Mouse (Mus musculus): Measurements from ENCODE around the gene Ccdc34.

Gene Ccdc34

DNA sequence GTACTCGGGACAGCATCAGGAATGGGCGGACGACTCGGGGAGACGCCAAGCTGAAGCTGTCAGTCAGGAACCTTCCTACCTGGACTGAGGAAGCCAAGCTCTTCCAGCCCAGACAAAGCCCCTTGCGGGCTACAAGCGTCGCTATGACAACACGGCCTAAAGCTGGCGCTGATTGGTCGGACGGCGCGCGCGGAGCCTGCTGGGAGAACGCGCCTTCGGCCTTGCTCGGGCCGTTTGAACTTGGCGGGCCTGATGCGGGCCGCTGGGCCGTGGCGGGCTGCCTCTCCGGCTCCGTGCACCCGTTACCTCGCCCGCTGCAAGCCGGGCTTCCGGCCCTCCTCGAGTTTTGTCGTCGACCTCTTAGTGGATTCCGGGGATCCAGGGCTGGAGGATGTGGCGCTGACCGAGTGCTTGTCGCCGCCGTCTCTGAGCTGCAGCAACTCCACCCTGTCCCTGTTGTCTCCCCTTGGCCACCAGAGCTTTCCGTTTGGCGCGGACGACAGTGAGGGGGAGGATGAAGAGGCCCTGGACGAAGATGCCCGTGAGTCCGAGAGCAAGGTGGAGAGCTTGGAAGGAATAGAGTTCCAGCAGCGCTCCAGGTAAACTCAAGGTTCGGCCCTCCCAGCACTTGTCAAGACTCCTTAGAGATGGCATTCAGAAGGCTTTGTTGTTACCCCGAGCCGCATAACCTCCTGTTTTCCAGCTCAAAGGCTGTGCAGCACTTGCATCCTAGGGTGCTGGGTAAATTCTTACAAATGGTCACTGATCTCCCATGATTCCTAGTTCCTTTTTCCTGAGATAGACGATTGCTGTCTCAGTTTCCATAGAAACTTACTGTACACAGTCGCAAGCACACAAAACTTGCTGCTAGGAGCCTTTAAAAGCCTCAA, at the start of gene Ccdc34:
TSS of gene Ccdc34 (plus strand) at position 202 of the 890 bp plus-strand sequence.
- peak; percentile 96 for DNase-seq (ENCODE audit: low read depth, low spot score)

DNA sequence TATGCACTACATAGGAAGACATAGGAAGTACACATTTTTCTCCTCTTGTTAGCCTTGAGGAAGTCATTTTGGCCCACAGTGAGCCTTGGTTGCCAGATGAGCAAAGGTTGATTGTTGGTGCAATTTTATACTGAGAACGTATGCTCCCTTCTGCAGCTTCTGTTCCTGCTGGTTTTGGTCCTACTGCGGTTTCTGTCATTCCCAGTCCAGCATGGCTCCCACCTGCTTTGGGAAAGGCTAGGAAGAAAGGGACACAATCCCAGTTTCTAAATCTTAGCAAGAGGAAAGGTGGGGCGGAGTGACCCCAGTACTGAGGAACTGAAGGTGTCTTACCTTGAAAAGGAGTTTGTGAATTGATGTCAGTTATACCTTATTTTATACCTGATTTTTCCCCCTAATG, 48.2 kb upstream of the Ccdc34 start:
- DNase-seq (ENCODE audit: low read depth, low spot score) = no peak

DNA sequence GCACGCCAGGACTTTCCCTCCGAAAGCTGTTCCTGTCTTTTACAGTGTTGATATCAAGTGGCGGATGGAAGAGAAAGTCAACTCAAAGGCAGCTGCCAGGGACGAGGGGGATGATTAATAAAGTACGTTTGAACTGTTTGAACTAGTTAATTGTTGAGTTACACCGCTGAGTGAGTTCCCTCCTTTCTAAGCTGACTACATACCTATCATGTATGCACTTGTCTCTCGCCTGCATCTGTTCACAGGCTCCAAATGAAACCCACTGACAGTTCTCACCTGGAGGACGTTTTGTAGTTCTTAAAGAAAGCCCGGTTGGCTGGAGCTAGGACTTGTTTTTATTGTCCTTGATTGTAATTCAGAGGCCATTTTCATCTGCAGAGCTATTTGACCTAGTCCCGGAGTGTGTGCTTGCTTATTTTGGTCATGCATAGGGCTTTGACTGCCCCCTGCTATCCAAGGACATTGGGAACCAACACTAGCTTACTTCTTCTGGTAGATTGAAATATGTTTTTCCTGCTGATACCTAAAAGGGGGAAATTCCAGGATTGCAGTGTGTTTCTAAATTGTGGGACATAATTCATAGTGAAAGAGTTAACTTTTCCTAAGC, 47.6 kb upstream of the Ccdc34 start:
- no peak for DNase-seq (ENCODE audit: low read depth, low spot score)

DNA sequence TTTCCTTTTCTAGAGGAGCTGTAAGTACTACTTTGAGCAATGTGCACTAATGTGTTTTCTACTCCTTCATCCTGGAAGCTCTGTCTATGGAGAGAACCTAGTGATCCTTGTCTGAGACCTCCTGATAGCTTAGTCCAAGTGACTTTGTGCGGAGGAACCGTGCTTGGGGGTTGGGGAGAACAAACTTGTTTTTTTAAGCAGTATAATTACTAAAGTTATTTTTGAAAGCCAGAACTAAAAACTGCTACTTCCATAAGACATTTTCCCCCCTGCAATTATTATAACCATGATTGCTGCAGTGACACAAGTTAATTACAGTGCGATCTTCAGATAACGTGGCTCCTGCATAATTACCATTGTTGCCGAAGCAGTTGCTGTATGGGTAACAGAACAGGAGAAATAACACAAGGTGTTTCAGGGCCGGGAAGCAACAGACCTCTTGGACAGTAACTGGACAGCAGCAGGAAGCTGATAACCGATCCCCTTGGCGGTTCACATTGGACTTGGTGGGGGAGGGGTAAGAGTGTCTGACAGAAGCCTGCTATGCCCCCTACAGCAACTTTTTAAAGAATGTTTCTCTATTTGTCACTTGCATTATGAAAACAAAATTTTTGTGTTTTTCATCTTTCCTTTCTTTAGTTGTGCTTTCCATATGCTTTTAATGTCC, 46.7 kb upstream of the Ccdc34 start:
- DNase-seq (ENCODE audit: low read depth, low spot score) = no peak

DNA sequence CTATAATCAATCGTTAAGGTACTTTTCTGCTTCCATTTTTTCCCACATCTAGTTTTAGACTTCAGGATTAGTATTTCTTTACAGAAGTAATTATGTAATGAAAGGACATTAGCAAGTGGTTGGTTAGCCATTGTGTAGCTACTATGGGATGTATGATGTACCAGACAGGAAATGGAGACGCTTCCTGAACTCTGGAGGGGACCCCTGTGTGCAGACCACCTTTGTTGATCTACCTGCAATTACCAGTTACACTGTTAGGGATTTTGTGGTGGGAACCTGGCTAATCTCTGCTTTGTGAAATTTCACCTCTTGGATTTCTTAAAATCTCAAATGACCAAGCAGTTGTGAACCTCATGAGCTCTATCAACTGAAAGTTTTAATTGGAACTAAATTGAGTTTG, 45.3 kb upstream of the Ccdc34 start:
- DNase-seq (ENCODE audit: low read depth, low spot score) = no peak

DNA sequence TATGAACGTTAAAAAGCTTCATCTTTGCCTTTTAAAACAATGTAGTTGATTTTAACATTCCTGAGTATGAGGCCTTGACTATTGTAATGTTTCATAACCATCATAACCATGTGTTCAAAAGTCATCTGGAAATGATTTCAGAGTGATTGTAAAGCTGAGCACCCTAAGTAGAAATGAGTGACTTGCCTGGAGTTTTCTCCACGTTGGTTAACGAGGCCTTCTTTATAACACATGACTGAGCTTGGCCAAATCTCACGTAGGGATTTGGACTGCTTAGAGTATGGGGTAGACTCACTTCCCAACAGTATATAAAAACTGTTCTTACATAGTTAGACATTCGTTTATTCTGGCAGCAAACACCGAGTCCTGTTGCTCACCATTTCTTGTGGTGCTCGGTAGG, 44.7 kb upstream of the Ccdc34 start:
- no peak for DNase-seq (ENCODE audit: low read depth, low spot score)

DNA sequence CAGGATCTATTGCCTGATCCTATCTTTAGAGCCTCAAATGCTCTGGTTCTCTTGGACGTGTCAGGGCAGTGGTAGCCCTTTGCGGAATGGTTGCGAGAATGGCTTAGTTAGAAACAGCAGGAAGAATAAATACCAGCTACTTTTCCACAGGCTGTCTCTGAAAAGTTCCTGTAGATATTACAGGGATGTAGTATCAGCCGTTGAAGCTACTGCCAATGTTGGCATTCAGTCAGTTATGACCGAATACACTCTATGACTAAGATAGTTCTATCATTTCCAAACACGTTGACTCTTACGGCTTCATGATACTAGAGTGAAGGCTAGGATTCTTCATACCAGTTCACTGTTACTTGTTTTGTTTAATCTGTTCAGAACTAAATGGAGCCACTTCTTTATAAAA, 42.8 kb upstream of the Ccdc34 start:
- DNase-seq (ENCODE audit: low read depth, low spot score) = no peak

DNA sequence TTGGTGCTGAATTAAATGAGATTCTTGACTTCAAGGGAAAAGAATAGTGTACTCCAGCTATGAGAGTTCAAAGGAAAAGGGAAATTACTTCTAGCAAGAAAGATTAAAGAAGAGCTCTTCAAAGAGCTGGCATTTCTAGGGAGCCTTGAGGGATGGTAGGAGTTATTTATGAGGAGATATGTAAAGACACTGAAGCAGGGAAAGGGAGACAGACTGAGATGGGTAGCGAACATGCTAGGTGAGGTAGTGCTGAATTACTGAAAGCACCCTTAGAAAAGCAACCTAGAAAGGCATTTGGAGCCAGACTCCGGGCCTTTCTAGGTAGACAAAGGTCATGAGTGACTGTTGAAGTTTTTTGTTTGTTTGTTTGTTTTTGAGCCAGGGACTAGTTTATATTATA, 41.4 kb upstream of the Ccdc34 start:
- DNase-seq (ENCODE audit: low read depth, low spot score) = no peak

DNA sequence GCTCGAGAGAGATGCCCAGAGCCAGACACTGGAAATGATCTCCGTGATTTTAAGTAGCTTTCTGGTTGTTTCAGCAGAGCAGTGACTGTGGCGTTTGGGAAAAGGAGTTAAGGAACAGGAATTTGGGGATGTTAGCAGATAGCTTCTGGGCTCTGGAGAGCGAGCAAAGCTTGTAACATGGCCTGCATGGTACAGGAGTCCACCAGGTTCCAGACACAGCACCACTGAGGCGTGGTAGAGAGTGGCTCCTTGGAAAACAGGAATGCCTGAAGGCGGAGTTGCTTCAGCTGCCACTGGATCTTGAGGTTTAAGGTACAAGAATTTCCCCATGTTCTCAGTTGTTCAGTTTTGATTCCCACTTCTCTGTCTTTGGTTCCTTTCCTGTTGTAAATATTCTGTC, 40.3 kb upstream of the Ccdc34 start:
- DNase-seq (ENCODE audit: low read depth, low spot score) = no peak

DNA sequence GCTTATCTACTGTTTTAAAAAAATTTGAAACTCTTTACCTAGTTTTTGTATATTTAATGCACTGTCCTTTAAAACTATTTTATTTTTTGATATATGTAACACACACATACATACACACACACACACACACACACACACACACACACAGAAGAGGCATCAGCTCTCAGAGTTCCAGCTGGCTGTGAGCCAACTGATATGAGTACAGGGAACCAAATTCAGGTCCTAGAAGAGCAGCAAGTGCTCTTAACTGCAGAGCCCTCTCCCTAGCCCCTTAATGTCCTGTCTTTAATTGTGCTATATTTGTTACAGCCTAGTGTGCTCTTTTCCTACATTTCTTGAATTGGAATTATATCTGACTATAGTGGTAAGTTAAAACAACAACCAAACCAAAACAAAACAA, 38.4 kb upstream of the Ccdc34 start:
- DNase-seq (ENCODE audit: low read depth, low spot score) = no peak

DNA sequence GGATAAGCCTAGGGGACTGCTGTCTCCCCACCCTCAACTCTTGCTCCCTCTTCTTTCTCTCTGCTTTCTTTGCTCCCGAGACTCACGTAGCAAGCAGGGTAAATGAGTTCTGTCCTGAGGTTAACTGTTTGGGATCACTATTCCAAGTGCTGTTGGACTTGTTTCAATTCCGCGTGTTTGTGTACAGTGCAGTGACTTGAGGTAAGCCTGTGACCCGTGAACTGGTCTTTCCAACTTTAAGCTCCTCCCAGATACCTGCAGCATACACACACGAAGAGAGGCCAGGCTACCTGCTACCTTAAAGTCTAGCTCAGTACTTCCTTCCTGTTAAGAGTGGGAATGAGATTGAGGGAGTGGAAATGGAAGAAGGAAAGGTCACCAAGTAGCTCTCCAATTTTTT, 34.2 kb upstream of the Ccdc34 start:
- DNase-seq (ENCODE audit: low read depth, low spot score) = no peak

DNA sequence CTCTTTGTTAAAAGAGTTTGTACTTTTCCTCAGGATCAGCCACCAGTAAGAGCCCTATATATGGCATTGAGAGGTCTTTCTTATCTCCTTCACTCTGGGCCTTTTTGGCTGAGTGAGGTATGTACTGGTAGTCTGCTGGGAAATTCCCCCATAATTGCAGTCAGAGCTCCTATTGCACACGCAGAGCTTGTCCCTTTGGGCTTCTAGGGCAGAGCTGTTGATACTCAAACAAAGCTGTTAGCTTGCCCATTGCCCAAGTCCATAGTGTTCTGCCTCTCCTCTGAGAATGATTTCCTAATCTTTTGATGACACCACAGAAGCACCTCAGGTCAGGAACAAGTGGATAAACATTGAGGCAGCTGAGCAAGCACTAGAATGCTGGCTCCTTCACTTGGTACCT, 32.7 kb upstream of the Ccdc34 start:
- no peak for DNase-seq (ENCODE audit: low read depth, low spot score)

DNA sequence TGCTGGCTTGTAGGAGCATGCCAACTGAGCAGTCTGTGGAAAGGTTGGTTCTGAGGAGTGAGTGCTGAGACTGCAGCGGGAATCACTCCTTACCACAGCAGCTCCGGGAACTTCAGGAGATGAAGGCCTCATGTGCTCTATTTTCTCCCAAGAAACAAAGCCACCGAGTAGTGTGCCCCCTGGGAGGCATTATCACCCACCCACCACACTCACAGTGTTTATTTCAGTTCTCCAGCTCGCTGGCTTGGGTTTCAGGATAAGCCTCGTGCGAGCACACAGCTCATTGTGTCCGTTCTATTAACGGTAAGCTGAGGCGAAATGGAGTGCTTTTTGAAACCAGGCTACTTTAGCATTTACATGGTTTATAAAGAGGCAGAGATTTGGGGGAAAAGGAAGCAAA, 32.1 kb upstream of the Ccdc34 start:
- DNase-seq (ENCODE audit: low read depth, low spot score) = no peak

DNA sequence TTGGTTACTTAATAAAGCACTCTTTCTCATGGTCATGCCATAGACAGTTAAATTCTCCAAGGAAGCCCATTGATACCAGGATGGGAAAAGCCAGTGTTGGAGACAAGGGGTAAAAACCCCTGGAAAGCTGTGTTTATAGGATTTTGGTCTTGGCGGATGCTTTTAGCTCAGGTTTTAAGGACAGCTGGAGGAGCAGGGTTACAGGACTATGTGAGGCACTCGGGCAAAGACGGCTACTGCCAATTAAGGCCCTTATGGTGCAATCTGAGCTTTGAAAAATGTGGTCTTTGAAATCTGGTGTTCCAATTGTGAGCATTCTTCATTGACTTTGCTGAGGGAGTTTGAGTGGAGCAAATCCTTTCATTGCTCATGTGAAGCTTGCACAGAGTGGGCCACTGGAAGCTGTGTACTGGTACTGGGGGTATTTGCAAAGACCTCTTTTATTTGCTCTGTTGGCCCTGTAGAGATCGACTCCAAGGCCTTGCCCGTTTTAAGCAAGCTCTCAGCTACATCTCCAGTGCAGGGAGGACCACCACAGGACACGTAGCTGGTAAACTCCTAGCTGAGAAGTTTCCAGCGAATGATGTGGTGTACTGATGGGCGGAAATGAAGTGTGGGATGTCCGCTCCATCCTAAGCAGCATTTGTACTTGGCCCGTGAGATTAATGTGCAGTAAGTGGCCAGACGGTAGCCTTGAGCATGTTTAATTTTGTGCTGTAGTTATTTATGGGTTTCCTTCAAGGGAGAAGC, 31.4 kb upstream of the Ccdc34 start:
- DNase-seq (ENCODE audit: low read depth, low spot score) = peak; percentile 27

DNA sequence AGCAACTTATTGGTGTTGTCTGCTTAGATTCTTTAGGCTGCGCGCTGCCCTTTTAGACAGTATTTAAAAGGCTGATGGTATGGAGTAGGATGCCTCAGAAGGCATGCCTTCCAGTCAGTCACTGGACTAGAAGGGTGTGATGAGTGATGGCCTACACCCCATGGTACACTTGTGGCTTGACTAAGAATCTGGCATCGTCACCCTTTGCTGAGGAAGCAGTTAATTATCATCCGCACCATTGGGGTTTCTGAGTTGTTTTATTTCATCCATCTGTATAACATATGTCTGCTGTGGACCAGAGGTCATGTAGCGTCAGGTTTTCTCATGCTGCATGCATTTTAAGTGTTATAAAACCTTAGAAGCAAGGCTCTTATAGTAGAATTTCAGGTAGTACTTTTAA, 29.7 kb upstream of the Ccdc34 start:
- DNase-seq (ENCODE audit: low read depth, low spot score) = peak; percentile 59

DNA sequence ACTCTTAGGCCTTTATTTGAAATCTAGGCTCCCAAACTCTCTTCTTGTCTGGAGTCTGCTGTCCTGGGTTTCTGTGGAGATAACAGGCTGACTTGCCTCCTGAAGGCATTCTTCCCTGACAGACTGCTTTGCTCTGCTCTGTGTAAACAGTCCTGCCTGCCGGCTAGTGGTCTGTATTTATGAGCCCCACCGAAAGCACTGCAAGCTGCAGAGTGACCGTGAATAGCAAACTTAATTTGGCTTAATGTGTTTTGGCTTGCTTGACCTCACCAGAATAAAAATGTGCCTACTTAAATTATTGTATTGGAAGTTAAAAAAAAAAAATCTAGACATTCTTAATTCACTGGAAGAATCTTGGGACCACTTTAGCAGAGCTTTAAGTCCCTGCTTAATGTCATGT, 28.4 kb upstream of the Ccdc34 start:
- peak; percentile 77 for DNase-seq (ENCODE audit: low read depth, low spot score)

DNA sequence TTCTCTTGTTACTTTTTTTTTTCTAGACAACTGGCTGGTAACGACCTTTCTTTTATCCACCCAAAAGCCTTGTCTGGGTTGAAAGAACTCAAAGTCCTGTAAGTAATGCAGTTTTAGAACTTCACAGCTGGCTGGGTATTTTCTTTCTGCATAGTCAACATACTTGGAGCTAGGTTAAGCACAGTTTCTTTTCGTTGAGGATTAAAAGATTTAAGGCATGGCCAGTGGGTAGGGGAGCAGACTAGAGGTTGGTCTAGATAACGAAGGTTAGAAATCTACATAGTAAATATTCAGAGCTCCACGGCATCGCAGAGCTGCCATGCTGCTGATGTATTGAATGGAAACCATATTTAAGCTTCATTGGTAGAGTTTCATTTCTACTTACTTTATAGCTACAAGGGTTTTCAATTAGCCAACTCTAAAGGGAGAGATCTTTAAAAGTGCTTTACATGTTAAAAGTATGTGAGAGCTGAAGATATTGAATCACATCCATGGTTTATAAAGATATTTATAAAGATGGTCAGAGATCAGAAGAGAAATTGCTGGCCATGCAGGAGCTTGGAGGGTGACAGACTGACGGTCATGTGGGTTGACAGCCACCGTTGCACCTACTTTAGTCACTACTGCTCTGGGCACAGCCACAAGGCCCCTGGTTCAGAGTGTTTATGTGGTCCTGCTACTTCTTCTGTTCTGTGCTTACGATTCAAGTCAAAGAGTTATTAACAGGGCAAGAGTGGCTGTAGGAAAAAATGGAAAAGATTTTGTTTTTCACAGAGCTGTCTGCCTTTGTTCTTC, 27.7 kb upstream of the Ccdc34 start:
- DNase-seq (ENCODE audit: low read depth, low spot score) = peak; percentile 41

DNA sequence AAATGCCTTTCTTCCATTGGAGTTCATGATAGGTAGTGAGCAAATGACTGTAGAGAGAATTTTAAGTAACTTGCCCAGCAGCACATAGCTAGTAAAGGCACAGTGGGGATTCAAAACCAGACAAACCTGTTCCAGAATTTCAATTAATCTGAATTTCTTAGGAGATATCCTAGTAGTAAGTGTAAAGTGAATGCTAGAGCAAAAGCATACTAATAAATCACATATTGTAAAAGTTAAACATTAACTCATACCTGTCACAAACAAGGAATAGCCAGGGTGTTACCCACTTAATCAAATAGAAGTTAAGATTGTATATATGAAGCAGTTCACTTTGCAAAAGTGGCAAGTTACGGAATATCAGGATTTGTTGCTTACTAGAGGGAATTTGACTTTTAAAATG, 25.9 kb upstream of the Ccdc34 start:
- DNase-seq (ENCODE audit: low read depth, low spot score) = no peak

DNA sequence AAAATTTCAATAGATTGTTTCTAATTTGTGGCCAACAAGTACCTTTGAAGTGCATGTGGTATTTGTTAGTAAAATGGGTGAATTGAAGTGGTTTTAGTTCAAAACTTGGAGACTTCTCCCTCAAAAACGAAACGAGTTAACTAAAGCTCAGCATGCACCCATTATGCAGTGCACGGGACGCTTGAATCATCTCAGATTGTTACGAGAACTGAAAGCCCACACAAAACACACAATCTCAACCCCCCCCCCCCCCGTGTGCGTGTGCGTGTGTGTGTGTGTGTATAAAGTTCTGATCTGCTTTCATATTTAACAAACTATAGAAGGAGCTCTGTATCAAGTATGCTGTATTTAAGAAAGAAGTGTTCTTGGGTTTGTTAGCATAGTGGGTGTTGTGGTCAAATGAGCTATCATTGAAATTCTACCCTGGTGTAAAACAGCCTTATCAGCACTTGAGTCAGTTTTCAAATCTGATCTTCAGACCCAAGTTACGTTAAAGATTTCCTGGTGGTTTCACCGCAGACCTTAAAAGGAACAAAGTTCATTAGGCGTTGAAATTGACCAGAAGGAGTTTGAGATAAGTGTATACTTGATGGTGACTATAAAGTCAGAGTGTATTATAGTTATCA, 25.1 kb upstream of the Ccdc34 start:
- DNase-seq (ENCODE audit: low read depth, low spot score) = no peak

DNA sequence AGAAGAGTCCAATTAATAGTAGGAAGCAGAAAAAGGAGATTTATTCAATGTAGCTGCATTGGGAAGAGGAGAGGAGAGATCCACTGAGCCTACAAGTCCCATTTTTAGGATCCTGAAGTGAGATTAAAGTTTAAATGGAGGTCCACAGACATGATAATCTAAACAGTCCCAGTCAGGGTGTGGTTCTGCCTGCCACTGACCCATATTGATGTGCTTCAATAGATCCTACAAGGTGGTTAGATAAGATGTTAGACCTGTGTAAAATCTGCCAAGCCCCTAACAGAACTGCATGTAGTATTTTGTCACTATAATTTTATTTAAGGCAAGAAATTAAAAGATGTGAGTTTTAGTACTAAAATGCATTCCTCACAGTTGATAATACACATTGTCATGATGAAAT, 24.2 kb upstream of the Ccdc34 start:
- no peak for DNase-seq (ENCODE audit: low read depth, low spot score)

DNA sequence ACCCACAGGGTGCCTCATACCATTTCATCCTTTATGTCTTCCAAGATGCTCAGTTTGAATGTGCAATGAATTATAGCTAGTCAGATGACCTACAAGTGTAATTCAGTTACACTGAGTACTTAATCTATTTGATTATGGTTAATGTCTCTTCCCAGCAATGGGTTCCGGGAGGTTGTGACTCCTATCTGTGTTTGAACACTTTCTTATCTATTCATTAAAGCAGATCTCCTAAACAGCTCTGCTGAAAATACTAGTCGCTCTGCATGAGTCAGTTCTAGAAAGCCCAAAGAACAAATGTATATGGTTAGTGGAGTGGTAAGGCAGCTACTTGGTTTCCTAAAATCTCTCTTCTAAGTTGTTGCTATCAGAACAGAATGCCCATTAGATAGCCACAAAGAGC, 22.6 kb upstream of the Ccdc34 start:
- DNase-seq (ENCODE audit: low read depth, low spot score) = no peak

Data from mesoderm, embryonic 11.5 days (tissue).